Mouse (Mus musculus) limb, embryonic 14.5 days (tissue): ENCODE measurements around the gene Gss. TPM values are rescaled to one million over a fixed set of nuclear protein-coding genes. Genes with fewer than 3 reads are reported as not detected.
"Not testable (repeated sequence)": the region's sequence is repeated elsewhere in the genome, so short reads cannot be mapped to it uniquely, and the experiment has no call there.

ENCODE experiments used
- ATAC-seq: fragments of 200-750 bp; cut with Nextera tagmentation; 2 replicates; pipeline ENCODE4 v1.8.0; 2017; ENCODE audit warnings: low read depth, moderate number of reproducible peaks, moderate TSS enrichment; ENCODE audit not compliant: low FRiP score
- DNase-seq: peaks from one replicate; pipeline ENCODE4 v3.0.0-alpha.2; 2015; ENCODE audit warnings: low spot score
- H3K27ac ChIP-seq: fragments of 300-500 bp; sonication (generic); replicated peaks from 2 replicates; pipeline ENCODE4 v1.5.1; 2014; ENCODE audit warnings: low read depth, mild to moderate bottlenecking, low read length, moderate library complexity, mixed read lengths
- H3K27me3 ChIP-seq: fragments of 300-500 bp; sonication (generic); 2 replicates; pipeline ENCODE4 v1.6.1; 2014; ENCODE audit warnings: low read length, mixed read lengths; ENCODE audit not compliant: control insufficient read depth, insufficient read depth
- H3K36me3 ChIP-seq: fragments of 300-500 bp; sonication (generic); 2 replicates; pipeline ENCODE4 v1.6.1; 2014; ENCODE audit warnings: mild to moderate bottlenecking, low read length, moderate library complexity, mixed read lengths; ENCODE audit not compliant: control insufficient read depth, insufficient read depth
- H3K4me1 ChIP-seq: fragments of 300-500 bp; sonication (generic); 2 replicates; pipeline ENCODE4 v1.6.1; 2014; ENCODE audit warnings: antibody characterized with exemption, low read length, mixed read lengths; ENCODE audit not compliant: control insufficient read depth, insufficient read depth
- H3K4me2 ChIP-seq: fragments of 300-500 bp; sonication (generic); replicated peaks from 2 replicates; pipeline ENCODE4 v1.6.1; 2014; ENCODE audit warnings: low read depth, mild to moderate bottlenecking, low read length, moderate library complexity; ENCODE audit not compliant: severe bottlenecking
- H3K4me3 ChIP-seq: fragments of 300-500 bp; sonication (generic); replicated peaks from 2 replicates; pipeline ENCODE4 v1.5.1; 2014; ENCODE audit warnings: low read length
- H3K9ac ChIP-seq: fragments of 300-500 bp; sonication (generic); 2 replicates; pipeline ENCODE4 v1.6.1; 2014; ENCODE audit warnings: mild to moderate bottlenecking, low read depth, low read length, moderate library complexity; ENCODE audit not compliant: severe bottlenecking
- H3K9me3 ChIP-seq: fragments of 300-500 bp; sonication (generic); 2 replicates; pipeline ENCODE4 v1.6.1; 2016; ENCODE audit warnings: low read length; ENCODE audit not compliant: control insufficient read depth
- POLR2A ChIP-seq: fragments of 200-500 bp; IDR thresholded peaks from 2 replicates; pipeline ENCODE4 v1.8.0; 2012; ENCODE audit warnings: inconsistent platforms, mild to moderate bottlenecking, moderate library complexity, borderline replicate concordance; ENCODE audit not compliant: insufficient read depth, insufficient read length; ENCODE audit errors: extremely low read depth
- WGBS: fragments of 180-500 bp; shearing (Covaris S2); extraction: QIAGEN DNeasy Blood & Tissue Kit; methylation state at CpG from one replicate; pipeline ENCODE4 v1.1.7; 2014; 5-methylcytosine and 5-hydroxymethylcytosine counted together
- polyA plus RNA-seq, 2 experiments: library from polyadenylated mRNA; depleted of rRNA in 1 of 2; stranded (reverse) in 1 of 2; unstranded in 1 of 2; fragments of >200 nt; fragmentation: Nextera tagmentation in 1 of 2; extraction: Ambion mirVana in 1 of 2; gene quantifications; 2 replicates each; pipeline versions ENCODE4 v1.2.1 to v1.2.3; 2012 to 2014

Gene Gss
- polyA plus RNA-seq, 2 experiments = 16.3 to 24.9 TPM

GRCm38 (mm10) chr2:155606360-155606759, 13.8 kb upstream of the Gss start:
- ATAC-seq (peak; percentile 71), DNase-seq (peak; percentile 52)
- no peak overlapping the region for H3K4me2 ChIP-seq
- H3K36me3 ChIP-seq = no peaks in the 10 kb centered on the region
- no peak overlapping the region for H3K27ac ChIP-seq
- no peaks in the 10 kb centered on the region for H3K4me1 ChIP-seq
- H3K9me3 ChIP-seq = no peaks in the 10 kb centered on the region
- no peaks in the 10 kb centered on the region for H3K27me3 ChIP-seq
- no peak for TF ChIP-seq POLR2A
- WGBS = 83% methylated on average over 4 of the region's 4 CpGs
- no peak overlapping the region for H3K4me3 ChIP-seq
- H3K9ac ChIP-seq = no peak overlapping the region

- H3K4me2 ChIP-seq, H3K27ac ChIP-seq, H3K4me1 ChIP-seq, H3K9ac ChIP-seq, H3K36me3 ChIP-seq, H3K4me3 ChIP-seq, H3K27me3 ChIP-seq, DNase-seq, H3K9me3 ChIP-seq, ATAC-seq: not testable (repeated sequence)
- WGBS = 71% methylated on average over 4 of the region's 4 CpGs
These were observed 12.6 kb upstream of the Gss start for GRCm38 (mm10) chr2:155605236-155605589.

- Histone ChIP-seq H3K27ac (no peak overlapping the region), H3K9ac (no peak overlapping the region), H3K9me3 (no peaks in the 10 kb centered on the region), H3K27me3 (no peaks in the 10 kb centered on the region), H3K4me1 (no peaks in the 10 kb centered on the region), H3K36me3 (no peaks in the 10 kb centered on the region), H3K4me3 (no peak overlapping the region), H3K4me2 (no peak overlapping the region)
- 27% methylated on average over 10 of the region's 10 CpGs for WGBS
- TF ChIP-seq POLR2A = no peak
- no peak for DNase-seq
- no peak for ATAC-seq
These were observed 12.1 kb upstream of the Gss start for GRCm38 (mm10) chr2:155604560-155605235.

DNA sequence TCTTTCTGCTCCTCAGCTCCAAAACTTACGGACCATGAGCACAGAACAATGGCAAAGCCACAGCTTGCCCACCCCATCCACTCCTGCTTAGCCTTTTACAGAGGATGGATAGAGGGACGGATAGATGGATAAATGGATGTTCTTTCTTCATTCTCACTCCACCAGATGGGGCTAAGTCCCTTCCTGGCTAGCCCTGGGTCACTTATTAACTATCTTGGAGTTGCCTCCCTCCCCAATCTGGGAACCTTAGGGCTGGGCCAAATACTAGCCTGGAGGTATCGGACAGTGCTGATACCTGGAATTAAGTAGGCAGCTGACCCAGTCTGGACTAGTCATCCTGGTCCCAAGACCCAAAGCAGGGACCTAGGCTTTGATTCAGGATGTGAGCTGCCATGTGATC, 11.1 kb upstream of the Gss start:
- no peak overlapping the region for H3K9ac ChIP-seq

DNA sequence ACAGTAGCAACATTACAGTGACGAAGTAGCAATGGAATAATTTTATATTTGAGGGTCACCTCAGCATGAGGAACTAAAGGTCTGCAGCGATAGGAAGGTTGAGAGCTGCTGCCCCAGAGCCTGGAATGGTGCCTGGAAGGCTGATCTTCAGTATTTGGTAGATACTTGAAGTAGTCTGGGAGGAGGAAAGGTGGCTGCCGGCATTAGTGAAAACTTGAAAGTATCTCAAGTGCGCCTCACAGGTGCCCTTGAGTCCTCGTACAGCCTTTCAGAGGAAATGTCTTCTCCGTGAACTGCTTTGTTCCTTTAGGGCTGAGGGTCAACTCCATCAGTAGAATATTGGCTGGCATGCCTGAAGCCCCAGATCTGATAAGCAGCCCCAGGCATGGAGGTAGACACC, 2.9 kb upstream of the Gss start:
- peaks cover 9% of the 10 kb centered on the region for H3K4me1 ChIP-seq
- ATAC-seq = no peak
- DNase-seq = no peak
- no peak overlapping the region for H3K4me3 ChIP-seq
- TF ChIP-seq POLR2A = no peak
- no peak overlapping the region for H3K4me2 ChIP-seq
- 85% methylated on average over 6 of the region's 6 CpGs for WGBS
- no peaks in the 10 kb centered on the region for H3K9me3 ChIP-seq
- H3K27ac ChIP-seq = no peak overlapping the region
- no peaks in the 10 kb centered on the region for H3K36me3 ChIP-seq
- no peaks in the 10 kb centered on the region for H3K27me3 ChIP-seq
- no peak overlapping the region for H3K9ac ChIP-seq

More for the DNA sequence above, 11.1 kb upstream of the Gss start:
- Histone ChIP-seq H3K9me3 (no peaks in the 10 kb centered on the region), H3K4me3 (no peak overlapping the region), H3K4me1 (no peaks in the 10 kb centered on the region), H3K27me3 (no peaks in the 10 kb centered on the region), H3K4me2 (no peak overlapping the region), H3K36me3 (no peaks in the 10 kb centered on the region), H3K27ac (no peak overlapping the region)
- ATAC-seq (no peak), DNase-seq (no peak)
- 64% methylated on average over 3 of the region's 3 CpGs for WGBS
- no peak for TF ChIP-seq POLR2A

GRCm38 (mm10) chr2:155592854-155593283, 259 bp upstream of the Gss start:
- Histone ChIP-seq H3K4me1 (peaks cover 9% of the 10 kb centered on the region), H3K4me2 (peak overlapping the region; percentile 69), H3K27me3 (no peaks in the 10 kb centered on the region), H3K9ac (peak overlapping the region; percentile 77), H3K36me3 (no peaks in the 10 kb centered on the region), H3K4me3 (peak overlapping the region; percentile 57), H3K9me3 (no peaks in the 10 kb centered on the region), H3K27ac (no peak overlapping the region)
- TF ChIP-seq POLR2A = no peak; the same call in 1 of the 2 replicates
- ATAC-seq (no peak), DNase-seq (no peak)
- WGBS = under 1% methylated on average over 9 of the region's 9 CpGs
